Mouse (Mus musculus) activated CD4-positive, CD25-positive, alpha-beta regulatory T cell, adult 9 weeks (primary cell): Measurements from ENCODE around the gene Snx18. TPM values are rescaled to one million over a fixed set of nuclear protein-coding genes. Genes with fewer than 3 reads are reported as not detected.

Experiments used
- polyA plus RNA-seq: library from polyadenylated mRNA; unstranded; fragments of 100-300 nt; shearing (Covaris generic); gene quantifications from one replicate; pipeline ENCODE4 v1.2.1, GENCODE M21; 2017

The Snx18 gene
- 6.1 TPM for polyA plus RNA-seq

DNA sequence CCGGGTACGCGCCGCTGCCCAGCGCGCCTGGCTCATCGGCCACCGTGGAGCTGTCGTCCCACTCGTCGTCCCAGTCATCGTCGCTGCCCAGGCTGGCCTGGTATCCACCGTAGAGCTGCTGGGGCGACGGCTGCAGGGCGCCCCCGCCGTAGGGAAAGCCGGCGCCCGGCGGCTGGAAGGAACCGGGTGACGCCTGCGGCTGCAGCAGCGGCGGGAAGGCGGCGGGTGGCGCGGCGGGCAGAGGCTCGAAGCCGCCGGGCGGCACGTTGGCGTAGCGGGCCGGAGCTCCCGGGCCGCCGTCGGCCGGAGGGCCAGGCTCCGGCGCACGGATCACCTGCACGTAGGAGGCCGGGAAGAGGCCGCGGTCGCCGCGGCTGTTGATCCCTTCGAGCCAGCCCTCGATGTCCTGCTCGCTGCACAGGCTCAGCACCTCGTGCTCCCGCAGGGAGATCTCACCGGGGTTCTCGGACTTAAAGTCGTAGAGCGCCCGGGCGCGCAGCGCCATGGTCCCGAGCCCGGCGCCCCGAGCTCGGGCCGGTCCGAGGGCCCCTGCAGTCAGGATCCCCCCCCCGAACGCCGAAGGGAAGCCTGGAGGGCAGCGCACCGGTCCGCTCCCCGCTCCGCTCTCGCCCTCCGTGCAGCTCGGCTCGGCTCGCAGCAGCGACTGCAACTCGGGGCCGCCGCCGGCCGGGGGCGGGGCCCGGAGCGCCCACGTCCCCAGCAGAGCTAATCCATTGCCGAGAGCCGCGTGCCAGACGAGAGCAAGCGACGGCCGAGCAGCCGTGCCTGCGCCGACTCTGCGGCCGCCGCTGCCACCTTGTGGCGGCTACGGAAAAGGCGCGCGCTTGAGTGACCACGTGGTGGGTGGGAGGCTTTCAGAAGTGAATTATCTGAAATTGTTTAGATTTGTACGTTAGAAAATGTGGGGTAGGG lies at the start of gene Snx18:
TSS of gene Snx18 (minus strand) at position 674 of the 933 bp plus-strand sequence.

DNA sequence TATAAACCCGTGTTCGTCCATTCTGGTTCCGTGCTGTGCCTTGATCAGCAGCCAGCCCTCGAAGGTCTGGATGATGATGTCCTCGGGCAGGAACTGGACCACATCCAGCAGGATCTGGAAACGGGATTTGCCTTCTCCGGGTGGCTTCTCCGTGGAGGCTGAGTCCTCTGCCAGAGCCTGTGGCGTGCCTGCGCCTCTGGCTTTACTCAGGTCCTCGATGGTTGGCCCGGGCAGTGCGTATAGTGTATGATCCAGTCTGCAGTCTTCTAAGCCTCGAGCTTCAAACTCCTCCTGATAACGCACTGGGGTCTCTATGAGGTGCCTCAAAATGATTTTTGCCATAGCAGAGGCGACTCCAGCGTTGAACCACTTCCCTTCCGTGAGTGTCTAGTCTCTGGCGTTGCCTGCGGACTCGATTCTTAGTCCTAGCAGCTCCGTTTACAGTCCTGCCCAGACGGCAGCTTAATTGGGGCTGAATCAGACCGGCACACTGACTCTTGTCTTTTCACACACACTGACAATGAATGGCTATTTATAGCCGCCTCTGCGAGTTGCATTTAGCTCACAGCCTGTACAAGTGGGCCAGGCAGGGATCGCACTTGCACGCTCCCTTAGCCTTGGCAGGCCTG lies 44.9 kb upstream of the Snx18 start, which contains the start of gene Hspb3:
TSS of gene Hspb3 (minus strand) at position 526 of the 629 bp plus-strand sequence.

Other genes starting within 250 kb of the Snx18 start
- not detected for gene Hspb3, start 45.1 kb upstream of the Snx18 start, polyA plus RNA-seq
- gene Arl15, start 175.9 kb upstream of the Snx18 start, polyA plus RNA-seq, result 22.7 TPM